8 mouse cellular contexts compared by ENCODE assay signal in the genomic region with DNA sequence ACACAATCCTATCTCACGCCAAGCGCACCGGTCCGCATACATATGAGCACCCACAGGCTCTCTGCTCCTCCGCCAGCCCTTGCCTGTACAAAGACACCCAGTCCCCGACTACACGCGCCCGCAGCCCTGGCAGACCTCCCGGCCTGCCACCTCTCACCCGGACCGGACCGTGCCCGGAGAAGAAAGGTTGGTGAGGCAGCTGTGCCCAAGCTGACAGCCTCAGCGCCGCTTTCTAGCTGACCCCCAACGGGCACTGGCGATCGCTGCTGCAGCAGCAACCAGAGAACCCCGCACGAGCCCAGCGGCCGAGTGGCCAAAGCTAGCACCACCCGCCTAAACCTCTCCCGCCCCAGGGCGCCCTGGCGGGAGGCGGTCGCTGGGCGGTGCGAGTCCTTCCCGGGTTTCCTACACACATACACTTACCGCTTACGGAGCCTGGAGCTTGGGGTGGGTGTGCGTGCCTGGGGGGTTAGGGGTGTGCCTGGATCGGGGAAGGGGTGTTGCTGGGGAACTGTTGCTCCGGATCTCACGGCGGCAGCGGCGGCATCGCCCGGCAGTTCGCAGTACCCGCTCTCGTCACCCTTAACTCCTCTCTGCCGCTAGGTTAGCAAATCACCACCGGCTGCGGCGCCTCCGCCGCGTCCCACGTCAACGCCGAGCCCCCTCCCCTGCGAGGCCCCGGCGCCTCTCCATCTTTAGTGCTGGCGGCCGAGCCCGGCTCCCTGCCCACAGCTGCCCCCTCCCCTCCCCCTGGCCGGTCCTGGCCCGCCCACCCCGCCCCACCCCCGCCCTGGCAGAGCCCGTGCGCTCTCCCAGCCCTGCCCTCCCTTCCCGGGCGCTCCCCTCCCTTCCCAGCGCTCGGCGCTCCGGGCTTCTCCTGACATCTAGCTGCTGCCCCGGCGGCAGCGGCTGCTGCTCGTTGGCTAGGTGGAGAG. TPM values are rescaled to one million over a fixed set of nuclear protein-coding genes. Genes with fewer than 3 reads are reported as not detected.
A peak's percentile ranks its signal among the peaks of the same experiment; 100 is the strongest.
DNase-seq lines count a peak whose midpoint lies in the region; ATAC-seq lines count a peak whose summit lies in the region.

A gene (minus strand): TSS at position 592 of the 935 bp plus-strand sequence.

- no peaks in the 10 kb centered on the region for H3K36me3 ChIP-seq in forebrain, embryonic 14.5 days (ENCODE audit: control insufficient read depth, insufficient read depth, low read length)
- H3K36me3 ChIP-seq in heart, embryonic 16.5 days (ENCODE audit: control insufficient read depth, insufficient read depth): peaks cover 8% of the 10 kb centered on the region; the same call in 1 of the 2 replicates
- no peaks in the 10 kb centered on the region for H3K36me3 ChIP-seq in liver, embryonic 15.5 days (replicated peaks)
- peaks cover 4% of the 10 kb centered on the region; the same call in 1 of the 2 replicates for H3K36me3 ChIP-seq in neural tube, embryonic 12.5 days

- peaks cover 46% of the 10 kb centered on the region for H3K27me3 ChIP-seq in forebrain, embryonic 14.5 days (replicated peaks; ENCODE audit: control insufficient read depth, insufficient read depth, low read length)
- peaks cover 42% of the 10 kb centered on the region for H3K27me3 ChIP-seq in heart, embryonic 16.5 days (ENCODE audit: control insufficient read depth, insufficient read depth, low read length)
- peaks cover 99% of the 10 kb centered on the region for H3K27me3 ChIP-seq in liver, embryonic 15.5 days
- peaks cover 40% of the 10 kb centered on the region for H3K27me3 ChIP-seq in neural tube, embryonic 12.5 days (replicated peaks)

- no peaks in the 10 kb centered on the region for H3K9me3 ChIP-seq in forebrain, embryonic 14.5 days (replicated peaks; ENCODE audit: control insufficient read depth, low read length)
- no peaks in the 10 kb centered on the region for H3K9me3 ChIP-seq in heart, embryonic 16.5 days (replicated peaks; ENCODE audit: control insufficient read depth, low read length)
- H3K9me3 ChIP-seq in liver, embryonic 15.5 days (replicated peaks): no peaks in the 10 kb centered on the region
- no peaks in the 10 kb centered on the region for H3K9me3 ChIP-seq in neural tube, embryonic 12.5 days

- peak within 1 kb of the TSS; percentile 67 for H3K9ac ChIP-seq in forebrain, embryonic 14.5 days (ENCODE audit: low read length)
- peak within 1 kb of the TSS; percentile 85 for H3K9ac ChIP-seq in heart, embryonic 16.5 days (ENCODE audit: low read length)
- H3K9ac ChIP-seq in liver, embryonic 15.5 days: 0 out of 2 replicates have a peak within 1 kb of the TSS, but pooled peaks have one; percentile 30
- H3K9ac ChIP-seq in neural tube, embryonic 12.5 days: peak within 1 kb of the TSS; percentile 75

- H3K27ac ChIP-seq in forebrain, embryonic 14.5 days (ENCODE audit: low read depth, low read length): no peak within 1 kb of the TSS
- peak within 1 kb of the TSS; percentile 80 for H3K27ac ChIP-seq in heart, embryonic 16.5 days (ENCODE audit: low read length)
- H3K27ac ChIP-seq in liver, embryonic 15.5 days (replicated peaks): no peak within 1 kb of the TSS
- no peak within 1 kb of the TSS for H3K27ac ChIP-seq in neural tube, embryonic 12.5 days

- peak; percentile 83 for DNase-seq in ES-CJ7 (ENCODE audit: low read depth, low spot score)
- peak; percentile 80 for DNase-seq in forebrain, embryonic 14.5 days (ENCODE audit: low spot score)
- peak; percentile 84 to 91 for DNase-seq in kidney, postnatal 36 days
- peak; percentile 82 for DNase-seq in testis, postnatal 14 days (ENCODE audit: low spot score)

- under 1% methylated on average over 74 of the region's 78 CpGs for WGBS in forebrain, embryonic 14.5 days
- WGBS in heart, embryonic 16.5 days: under 1% methylated on average over 61 of the region's 78 CpGs
- 1% methylated on average over 77 of the region's 78 CpGs for WGBS in liver, embryonic 15.5 days (ENCODE audit: insufficient replicate concordance)
- WGBS in neural tube, embryonic 12.5 days: under 1% methylated on average over 69 of the region's 78 CpGs

- peak within 1 kb of the TSS; percentile 100 for H3K4me2 ChIP-seq in forebrain, embryonic 14.5 days (ENCODE audit: low read length)
- H3K4me2 ChIP-seq in heart, embryonic 16.5 days (ENCODE audit: low read depth, low read length): peak within 1 kb of the TSS; percentile 83
- peak within 1 kb of the TSS; percentile 74 for H3K4me2 ChIP-seq in liver, embryonic 15.5 days
- peak within 1 kb of the TSS; percentile 97 for H3K4me2 ChIP-seq in neural tube, embryonic 12.5 days (replicated peaks)

- peak within 1 kb of the TSS; percentile 64 for H3K4me3 ChIP-seq in forebrain, embryonic 14.5 days (ENCODE audit: low read depth, low read length)
- H3K4me3 ChIP-seq in heart, embryonic 16.5 days (ENCODE audit: low read length): peak within 1 kb of the TSS; percentile 75
- peak within 1 kb of the TSS; percentile 53 for H3K4me3 ChIP-seq in liver, embryonic 15.5 days (replicated peaks)
- peak within 1 kb of the TSS; percentile 69 for H3K4me3 ChIP-seq in neural tube, embryonic 12.5 days

- peaks cover 16% of the 10 kb centered on the region; the same call in 1 of the 2 replicates for H3K4me1 ChIP-seq in forebrain, embryonic 14.5 days (ENCODE audit: control insufficient read depth, insufficient read depth, low read length)
- H3K4me1 ChIP-seq in heart, embryonic 16.5 days (ENCODE audit: control insufficient read depth, insufficient read depth, low read length): peaks cover 28% of the 10 kb centered on the region
- H3K4me1 ChIP-seq in liver, embryonic 15.5 days (replicated peaks): peaks cover 23% of the 10 kb centered on the region
- peaks cover 35% of the 10 kb centered on the region for H3K4me1 ChIP-seq in neural tube, embryonic 12.5 days

- ATAC-seq in cerebellum, adult (ENCODE audit: insufficient number of reproducible peaks, low FRiP score, low TSS enrichment): 0 out of 2 replicates have a peak, but pooled peaks have one; percentile 37
- peak; percentile 81 for ATAC-seq in forebrain, embryonic 14.5 days
- peak; percentile 88 for ATAC-seq in heart, embryonic 16.5 days (replicated peaks; ENCODE audit: extremely low read depth, insufficient read depth, low FRiP score)
- peak; percentile 31; the same call in 1 of the 2 replicates for ATAC-seq in liver, embryonic 15.5 days (ENCODE audit: insufficient read depth)
- peak; percentile 81 for ATAC-seq in neural tube, embryonic 12.5 days (ENCODE audit: low FRiP score, low read depth)

RNA-seq across cellular contexts. Expression of the gene that starts here (rescaled TPM):
- 2.3 and 3.7 TPM in 2 replicates for polyA plus RNA-seq in forebrain, embryonic 14.5 days (2014; fragmentation: Nextera tagmentation; extraction: Ambion mirVana)
- 10.4 and 10.5 TPM in 2 replicates for polyA plus RNA-seq in heart, embryonic 16.5 days (2015; fragmentation: Nextera tagmentation; extraction: Ambion mirVana)
- 0.54 and 0.98 TPM in 2 replicates for polyA plus RNA-seq in liver, embryonic 15.5 days (2015; fragmentation: Nextera tagmentation; extraction: Ambion mirVana)
- 7.7 TPM in 2 replicates for polyA plus RNA-seq in neural tube, embryonic 12.5 days (2016; fragmentation: Nextera tagmentation; extraction: Ambion mirVana)

Comparison
In these comparisons a context has a peak if more than half of its experiments do, and no peak if none do; other contexts are left out.
1. Peak in ATAC-seq, H3K4me3 ChIP-seq, H3K9ac ChIP-seq and H3K4me2 ChIP-seq in liver, embryonic 15.5 days; RNA of the gene not detected or under 1 TPM.
2. ATAC-seq: peak in every context shown above with its lines; median percentile 88 in heart, embryonic 16.5 days; 81 in forebrain, embryonic 14.5 days; 81 in neural tube, embryonic 12.5 days; 37 in cerebellum, adult; 31 in liver, embryonic 15.5 days.
3. H3K9ac ChIP-seq: peak in every context shown above with its lines; median percentile 85 in heart, embryonic 16.5 days; 75 in neural tube, embryonic 12.5 days; 67 in forebrain, embryonic 14.5 days; 30 in liver, embryonic 15.5 days.